Mouse (Mus musculus) kidney, adult 2 months (tissue): ENCODE measurements around the gene Ptpn14. TPM values are rescaled to one million over a fixed set of nuclear protein-coding genes. Genes with fewer than 3 reads are reported as not detected.
A peak's percentile ranks its signal among the peaks of the same experiment; 100 is the strongest.

Experiments
- DNase-seq: peaks from one replicate; pipeline ENCODE4 v3.0.0; 2021
- H3K27ac ChIP-seq: fragments of 200-500 bp; 2 replicates; pipeline ENCODE4 v1.5.1; 2012; ENCODE audit warnings: low read depth, low read length, control low read depth, inconsistent platforms; ENCODE audit not compliant: insufficient read depth
- H3K27me3 ChIP-seq: fragments of 200-500 bp; replicated peaks from 2 replicates; pipeline ENCODE4 v1.6.1; 2012; ENCODE audit warnings: mild to moderate bottlenecking, moderate library complexity, low read length, inconsistent platforms; ENCODE audit not compliant: control insufficient read depth, insufficient read depth
- H3K36me3 ChIP-seq: fragments of 200-500 bp; 2 replicates; pipeline ENCODE4 v1.6.1; 2012; ENCODE audit warnings: mild to moderate bottlenecking, moderate library complexity, low read length, inconsistent platforms; ENCODE audit not compliant: control insufficient read depth, insufficient read depth
- H3K4me1 ChIP-seq: fragments of 200-500 bp; 2 replicates; pipeline ENCODE4 v1.6.1; 2011; ENCODE audit warnings: low read length; ENCODE audit not compliant: control insufficient read depth, insufficient read depth
- H3K4me3 ChIP-seq: fragments of 200-500 bp; 2 replicates; pipeline ENCODE4 v1.5.1; 2011; ENCODE audit warnings: mild to moderate bottlenecking, low read depth, low read length, control low read depth; ENCODE audit not compliant: insufficient read depth
- CTCF ChIP-seq: fragments of 200-500 bp; conservative IDR thresholded peaks from 2 replicates; pipeline ENCODE4 v1.5.1; 2011; ENCODE audit warnings: low read depth, mild to moderate bottlenecking, control low read depth, low read length, moderate library complexity, mixed read lengths; ENCODE audit not compliant: insufficient read depth, insufficient read length
- POLR2A ChIP-seq: fragments of 200-500 bp; IDR thresholded peaks from one replicate; pipeline ENCODE4 v1.6.1; 2011; ENCODE audit warnings: low read depth, low read length, control low read depth
- WGBS: fragments of 180-500 bp; shearing (Covaris S2); methylation state at CpG from one replicate; pipeline ENCODE4 v1.1.7; 2018; 5-methylcytosine and 5-hydroxymethylcytosine counted together
- polyA plus RNA-seq: library from polyadenylated mRNA; depleted of rRNA; stranded (reverse); fragments of >200 nt; gene quantifications from 2 replicates; pipeline ENCODE4 v1.2.3, GENCODE M21; 2012

Ptpn14 gene
- polyA plus RNA-seq, 1 experiment = 11.2 TPM

- DNase-seq = peak; percentile 36
- Histone ChIP-seq H3K27me3 (no peaks in the 10 kb centered on the region), H3K36me3 (no peaks in the 10 kb centered on the region), H3K27ac (peak overlapping the region; percentile 39; the same call in 1 of the 2 replicates), H3K4me3 (no peak overlapping the region), H3K4me1 (peaks cover 3% of the 10 kb centered on the region; the same call in 1 of the 2 replicates)
- 46% methylated on average over 10 of the region's 10 CpGs for WGBS
- TF ChIP-seq CTCF (no peak), POLR2A (no peak)
Measured at GRCm38 (mm10) chr1:189791534-189792217, 63.6 kb downstream of the Ptpn14 start.

GRCm38 (mm10) chr1:189792560-189793195 lies 64.6 kb downstream of the Ptpn14 start:
- no peaks in the 10 kb centered on the region for H3K36me3 ChIP-seq
- no peak for TF ChIP-seq POLR2A
- peaks cover 3% of the 10 kb centered on the region; the same call in 1 of the 2 replicates for H3K4me1 ChIP-seq
- 0 out of 2 replicates have a peak overlapping the region, but pooled peaks have one; percentile 4 for H3K27ac ChIP-seq
- H3K4me3 ChIP-seq = no peak overlapping the region
- DNase-seq = no peak
- no peaks in the 10 kb centered on the region for H3K27me3 ChIP-seq
- WGBS = 46% methylated on average over 14 of the region's 14 CpGs

GRCm38 (mm10) chr1:189798949-189799348 lies 70.9 kb downstream of the Ptpn14 start:
- H3K36me3 ChIP-seq = no peaks in the 10 kb centered on the region
- H3K4me1 ChIP-seq = no peaks in the 10 kb centered on the region
- TF ChIP-seq CTCF (no peak), POLR2A (no peak)
- H3K27ac ChIP-seq = peak overlapping the region; percentile 26; the same call in 1 of the 2 replicates
- H3K27me3 ChIP-seq = no peaks in the 10 kb centered on the region
- no peak for DNase-seq
- H3K4me3 ChIP-seq = no peak overlapping the region
- WGBS = 52% methylated on average over 15 of the region's 15 CpGs

- no peaks in the 10 kb centered on the region for H3K4me1 ChIP-seq
- DNase-seq = no peak
- H3K27me3 ChIP-seq = no peaks in the 10 kb centered on the region
- WGBS = 87% methylated on average over 13 of the region's 13 CpGs
- TF ChIP-seq CTCF (no peak), POLR2A (no peak)
- no peaks in the 10 kb centered on the region for H3K36me3 ChIP-seq
- H3K4me3 ChIP-seq = no peak overlapping the region
- no peak overlapping the region for H3K27ac ChIP-seq
Measured at GRCm38 (mm10) chr1:189800211-189800961, 72.3 kb downstream of the Ptpn14 start.

- Histone ChIP-seq H3K36me3 (no peaks in the 10 kb centered on the region), H3K4me1 (no peaks in the 10 kb centered on the region), H3K27ac (no peak overlapping the region), H3K4me3 (no peak overlapping the region), H3K27me3 (no peaks in the 10 kb centered on the region)
- no peak for DNase-seq
- 68% methylated on average over 4 of the region's 4 CpGs for WGBS
- TF ChIP-seq POLR2A = no peak
Measured at GRCm38 (mm10) chr1:189801303-189801702, 73.2 kb downstream of the Ptpn14 start.

GRCm38 (mm10) chr1:189802575-189802974 lies 74.5 kb downstream of the Ptpn14 start:
- 92% methylated on average over 4 of the region's 4 CpGs for WGBS
- Histone ChIP-seq H3K27ac (no peak overlapping the region), H3K36me3 (no peaks in the 10 kb centered on the region), H3K4me3 (no peak overlapping the region), H3K4me1 (no peaks in the 10 kb centered on the region), H3K27me3 (no peaks in the 10 kb centered on the region)
- no peak for DNase-seq
- no peak for TF ChIP-seq POLR2A
- no peak for TF ChIP-seq CTCF

- H3K27me3 ChIP-seq = no peaks in the 10 kb centered on the region
- H3K36me3 ChIP-seq = no peaks in the 10 kb centered on the region
- no peak overlapping the region for H3K27ac ChIP-seq
- no peak overlapping the region for H3K4me3 ChIP-seq
- no peaks in the 10 kb centered on the region for H3K4me1 ChIP-seq
- TF ChIP-seq CTCF = no peak
- TF ChIP-seq POLR2A = no peak
- WGBS = 85% methylated on average over 11 of the region's 11 CpGs
- DNase-seq = no peak
Measured at GRCm38 (mm10) chr1:189803742-189804141, 75.7 kb downstream of the Ptpn14 start.
